Mouse (Mus musculus) heart, embryonic 11.5 days (tissue): ENCODE data around the gene Zswim7. TPM values are rescaled to one million over a fixed set of nuclear protein-coding genes. Genes with fewer than 3 reads are reported as not detected.

Experiments used
- ATAC-seq: fragments of 200-750 bp; cut with Nextera tagmentation; replicated peaks from 2 replicates; pipeline ENCODE4 v1.8.0; 2017; ENCODE audit warnings: moderate library complexity; ENCODE audit not compliant: insufficient number of reproducible peaks, low FRiP score, low TSS enrichment
- H3K27ac ChIP-seq: fragments of 300-500 bp; sonication (generic); 2 replicates; pipeline ENCODE4 v1.5.1; 2014; ENCODE audit warnings: mild to moderate bottlenecking, low read depth, low read length
- H3K27me3 ChIP-seq: fragments of 300-500 bp; sonication (generic); 2 replicates; pipeline ENCODE4 v1.6.1; 2014; ENCODE audit warnings: mild to moderate bottlenecking, low read length, mixed read lengths; ENCODE audit not compliant: control insufficient read depth, insufficient read depth
- H3K36me3 ChIP-seq: fragments of 300-500 bp; sonication (generic); 2 replicates; pipeline ENCODE4 v1.6.1; 2014; ENCODE audit warnings: mild to moderate bottlenecking, low read length, moderate library complexity, mixed read lengths; ENCODE audit not compliant: control insufficient read depth, insufficient read depth
- H3K4me1 ChIP-seq: fragments of 300-500 bp; sonication (generic); 2 replicates; pipeline ENCODE4 v1.6.1; 2014; ENCODE audit warnings: low read length; ENCODE audit not compliant: control insufficient read depth, insufficient read depth
- H3K4me2 ChIP-seq: fragments of 300-500 bp; sonication (generic); 2 replicates; pipeline ENCODE4 v1.6.1; 2014; ENCODE audit warnings: mild to moderate bottlenecking, moderate library complexity
- H3K4me3 ChIP-seq: fragments of 300-500 bp; sonication (generic); 2 replicates; pipeline ENCODE4 v1.5.1; 2014; ENCODE audit warnings: low read depth, low read length
- H3K9ac ChIP-seq: fragments of 300-500 bp; sonication (generic); 2 replicates; pipeline ENCODE4 v1.6.1; 2014; ENCODE audit warnings: mild to moderate bottlenecking, low read depth, low read length, moderate library complexity
- H3K9me3 ChIP-seq: fragments of 300-500 bp; sonication (generic); replicated peaks from 2 replicates; pipeline ENCODE4 v1.6.1; 2016; ENCODE audit warnings: low read length; ENCODE audit not compliant: control insufficient read depth
- WGBS: fragments of 180-500 bp; shearing (Covaris S2); extraction: QIAGEN DNeasy Blood & Tissue Kit; methylation state at CpG from one replicate; pipeline ENCODE4 v1.1.7; 2014; ENCODE audit not compliant: insufficient replicate concordance; 5-methylcytosine and 5-hydroxymethylcytosine counted together
- polyA plus RNA-seq: library from polyadenylated mRNA; unstranded; fragments of >200 nt; fragmentation: Nextera tagmentation; extraction: Ambion mirVana; gene quantifications from 2 replicates; pipeline ENCODE4 v1.2.1, GENCODE M21; 2014

The Zswim7 gene
- polyA plus RNA-seq, 1 experiment from 2014 or later, result 19.3 TPM

GRCm38 (mm10) chr11:62268381-62268780, 12.8 kb downstream of the Zswim7 start:
- ATAC-seq, result no peak
- Histone ChIP-seq H3K4me1 (peaks cover 9% of the 10 kb centered on the region), H3K36me3 (no peaks in the 10 kb centered on the region), H3K9ac (no peak overlapping the region), H3K4me2 (no peak overlapping the region), H3K9me3 (no peaks in the 10 kb centered on the region), H3K27ac (no peak overlapping the region), H3K27me3 (no peaks in the 10 kb centered on the region; the same call in 1 of the 2 replicates), H3K4me3 (no peak overlapping the region)
- 69% methylated on average over 8 of the region's 8 CpGs for WGBS

- 41% methylated on average over 17 of the region's 17 CpGs for WGBS
- Histone ChIP-seq H3K4me2 (peak overlapping the region; percentile 14; the same call in 1 of the 2 replicates), H3K4me1 (peaks cover 9% of the 10 kb centered on the region), H3K27me3 (no peaks in the 10 kb centered on the region; the same call in 1 of the 2 replicates), H3K9ac (no peak overlapping the region), H3K27ac (no peak overlapping the region), H3K36me3 (no peaks in the 10 kb centered on the region), H3K4me3 (no peak overlapping the region), H3K9me3 (no peaks in the 10 kb centered on the region)
- no peak for ATAC-seq
Measured at GRCm38 (mm10) chr11:62266466-62267214, 14.5 kb downstream of the Zswim7 start.

GRCm38 (mm10) chr11:62265642-62266041, 15.5 kb downstream of the Zswim7 start:
- Histone ChIP-seq H3K4me3 (no peak overlapping the region), H3K4me2 (no peak overlapping the region), H3K9me3 (no peaks in the 10 kb centered on the region), H3K27ac (no peak overlapping the region), H3K36me3 (no peaks in the 10 kb centered on the region), H3K27me3 (no peaks in the 10 kb centered on the region; the same call in 1 of the 2 replicates), H3K9ac (no peak overlapping the region), H3K4me1 (peaks cover 9% of the 10 kb centered on the region)
- WGBS, result 77% methylated on average over 7 of the region's 7 CpGs
- ATAC-seq, result no peak

- Histone ChIP-seq H3K27me3 (no peaks in the 10 kb centered on the region; the same call in 1 of the 2 replicates), H3K4me2 (no peak overlapping the region), H3K36me3 (no peaks in the 10 kb centered on the region), H3K4me1 (peaks cover 9% of the 10 kb centered on the region; the same call in 1 of the 2 replicates), H3K9me3 (no peaks in the 10 kb centered on the region), H3K4me3 (no peak overlapping the region), H3K9ac (no peak overlapping the region), H3K27ac (no peak overlapping the region)
- no peak for ATAC-seq
- 27% methylated on average over 7 of the region's 7 CpGs for WGBS
Measured at GRCm38 (mm10) chr11:62264018-62264417, 17.2 kb downstream of the Zswim7 start.

GRCm38 (mm10) chr11:62263599-62263998, 17.6 kb downstream of the Zswim7 start:
- H3K9me3 ChIP-seq, result no peaks in the 10 kb centered on the region
- no peak for ATAC-seq
- no peaks in the 10 kb centered on the region; the same call in 1 of the 2 replicates for H3K27me3 ChIP-seq
- WGBS, result 75% methylated on average over 7 of the region's 7 CpGs
- peaks cover 9% of the 10 kb centered on the region; the same call in 1 of the 2 replicates for H3K4me1 ChIP-seq
- H3K27ac ChIP-seq, result no peak overlapping the region
- no peak overlapping the region for H3K4me3 ChIP-seq
- H3K36me3 ChIP-seq, result no peaks in the 10 kb centered on the region
- no peak overlapping the region for H3K4me2 ChIP-seq
- H3K9ac ChIP-seq, result no peak overlapping the region

GRCm38 (mm10) chr11:62259214-62259613, 22.0 kb downstream of the Zswim7 start:
- no peak for ATAC-seq
- H3K4me3 ChIP-seq, result no peak overlapping the region
- no peaks in the 10 kb centered on the region for H3K27me3 ChIP-seq
- H3K9ac ChIP-seq, result no peak overlapping the region
- no peaks in the 10 kb centered on the region for H3K9me3 ChIP-seq
- 50% methylated on average over 5 of the region's 5 CpGs for WGBS
- no peak overlapping the region for H3K4me2 ChIP-seq
- no peaks in the 10 kb centered on the region for H3K36me3 ChIP-seq
- no peak overlapping the region for H3K27ac ChIP-seq
- 0 out of 2 replicates have a peak, but pooled peaks cover 4% of the 10 kb centered on the region for H3K4me1 ChIP-seq

- no peaks in the 10 kb centered on the region for H3K36me3 ChIP-seq
- WGBS, result 72% methylated on average over 5 of the region's 5 CpGs
- H3K27ac ChIP-seq, result no peak overlapping the region
- H3K4me3 ChIP-seq, result no peak overlapping the region
- no peak overlapping the region for H3K4me2 ChIP-seq
- H3K4me1 ChIP-seq, result peaks cover 9% of the 10 kb centered on the region
- peaks cover 38% of the 10 kb centered on the region for H3K27me3 ChIP-seq
- no peaks in the 10 kb centered on the region for H3K9me3 ChIP-seq
- no peak overlapping the region for H3K9ac ChIP-seq
- no peak for ATAC-seq
Measured at GRCm38 (mm10) chr11:62253380-62253779, 27.8 kb downstream of the Zswim7 start.

- Histone ChIP-seq H3K9ac (no peak overlapping the region), H3K27ac (no peak overlapping the region), H3K4me3 (no peak overlapping the region), H3K4me2 (no peak overlapping the region), H3K4me1 (peaks cover 12% of the 10 kb centered on the region), H3K27me3 (peaks cover 40% of the 10 kb centered on the region), H3K36me3 (no peaks in the 10 kb centered on the region), H3K9me3 (no peaks in the 10 kb centered on the region)
- ATAC-seq, result no peak
- 60% methylated on average over 11 of the region's 11 CpGs for WGBS
Measured at GRCm38 (mm10) chr11:62251047-62251446, 30.1 kb downstream of the Zswim7 start.
